Mouse (Mus musculus) kidney, postnatal 36 days (tissue): ENCODE results near the gene Psmc3.

Experiments used
- DNase-seq, 2 experiments: peaks; one replicate each; pipeline ENCODE4 v3.0.0; 2021 to 2022; ENCODE audit warnings: mixed read lengths in 2 of 2

Gene Psmc3

GRCm38 (mm10) chr2:91114781-91115577 lies 61.2 kb downstream of the Psmc3 start:
- peak; percentile 97 to 100 for DNase-seq

- no peak for DNase-seq
These were observed 61.8 kb downstream of the Psmc3 start for GRCm38 (mm10) chr2:91115578-91115970.
